In the genomic region with DNA sequence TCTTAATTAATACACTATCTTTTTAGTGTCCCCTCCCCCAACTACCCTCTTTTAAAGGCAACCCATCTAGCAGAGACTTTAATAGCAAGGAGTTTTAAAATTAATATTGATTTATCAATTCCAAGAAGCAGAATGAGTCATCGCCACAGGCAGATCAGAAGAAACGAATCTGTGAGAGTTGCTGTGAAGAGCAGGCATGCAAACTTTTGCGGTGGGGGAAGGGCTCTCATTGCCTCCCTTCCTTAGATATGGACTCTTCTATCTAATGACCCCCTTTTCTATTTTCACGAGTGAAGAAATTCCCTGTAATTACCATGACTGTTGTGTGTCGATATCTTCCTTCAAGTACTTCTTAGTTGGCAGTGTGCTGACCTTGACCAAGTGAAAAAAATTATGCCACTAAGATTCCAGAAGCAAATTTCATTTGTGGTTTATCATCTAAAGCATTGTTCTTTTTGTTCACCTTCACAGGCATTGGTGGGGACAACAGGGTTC, we compare ENCODE assay signal across 16 mouse cellular contexts. TPM values are rescaled to one million over a fixed set of nuclear protein-coding genes. Genes with fewer than 3 reads are reported as not detected.
"Had no signal": no experiment of that assay in that cellular context is flagged by ENCODE, and none has a peak within 500 bp of the region (broad histone marks: within the 10 kb centered on the region; RNA-seq: fewer than 3 reads in every experiment).

No protein-coding gene starts in this region.

- DNase-seq: kidney, adult 8-10 months; kidney, postnatal 10 days; kidney, postnatal 4 days; left cerebral cortex, postnatal 4 days; lung, adult 18-20 months; right cerebral cortex, adult 18-20 months; right cerebral cortex, postnatal 4 days; spleen, adult 18-20 months had no signal

- H3K27ac ChIP-seq: layer of hippocampus, adult 2 months; limb, embryonic 13.5 days; liver, embryonic 14.5 days; midbrain, embryonic 12.5 days; neural tube, embryonic 15.5 days; stomach, embryonic 15.5 days had no signal

- H3K27me3 ChIP-seq: midbrain, embryonic 12.5 days; neural tube, embryonic 15.5 days; stomach, embryonic 15.5 days had no signal

- H3K4me3 ChIP-seq: layer of hippocampus, adult 2 months; limb, embryonic 13.5 days; midbrain, embryonic 12.5 days; neural tube, embryonic 15.5 days; stomach, embryonic 15.5 days had no signal

- H3K36me3 ChIP-seq: limb, embryonic 13.5 days; midbrain, embryonic 12.5 days; neural tube, embryonic 15.5 days; stomach, embryonic 15.5 days had no signal

- H3K4me1 ChIP-seq: midbrain, embryonic 12.5 days; neural tube, embryonic 15.5 days had no signal

- H3K9me3 ChIP-seq: limb, embryonic 13.5 days; midbrain, embryonic 12.5 days; neural tube, embryonic 15.5 days; stomach, embryonic 15.5 days had no signal

- ATAC-seq: intestine, postnatal 0 days had no signal

RNA-seq across cellular contexts. Expression of gene Cd28, which starts 32.8 kb away (rescaled TPM):
- total RNA-seq: midbrain, postnatal 0 days had no signal
